Mouse (Mus musculus) granulocyte monocyte progenitor cell, adult 5-6 weeks (primary cell): ENCODE data around the gene Grid1. TPM values are rescaled to one million over a fixed set of nuclear protein-coding genes. Genes with fewer than 3 reads are reported as not detected.

Experiments used
- ATAC-seq: replicated peaks from 2 replicates; pipeline ENCODE4 v1.8.0; 2016; ENCODE audit warnings: mild to moderate bottlenecking, moderate TSS enrichment, inconsistent platforms; ENCODE audit not compliant: poor library complexity, severe bottlenecking
- total RNA-seq, 2 experiments: library from RNA; stranded (forward) in 1 of 2; stranded (reverse) in 1 of 2; fragments of 200-712, 200-1000 nt in 1 of 2; fragments of >200 nt in 1 of 2; fragmentation: Nextera tagmentation in 1 of 2; gene quantifications; 2 replicates each; pipeline ENCODE4 v1.2.3; 2014 to 2017

Grid1 gene
- total RNA-seq, 2 experiments from 2014 or later: not detected

GRCm38 (mm10) chr14:35096085-35096484 lies 276.2 kb downstream of the Grid1 start:
- no peak for ATAC-seq

GRCm38 (mm10) chr14:35097166-35097565 lies 277.3 kb downstream of the Grid1 start:
- ATAC-seq: no peak

GRCm38 (mm10) chr14:35103639-35104210 lies 283.8 kb downstream of the Grid1 start:
- no peak for ATAC-seq

GRCm38 (mm10) chr14:35107596-35107995 lies 287.7 kb downstream of the Grid1 start:
- ATAC-seq: no peak

- ATAC-seq: no peak
Measured at GRCm38 (mm10) chr14:35110928-35111327, 291.0 kb downstream of the Grid1 start.

- ATAC-seq: no peak
Measured at GRCm38 (mm10) chr14:35112327-35113275, 292.7 kb downstream of the Grid1 start.

- no peak for ATAC-seq
Measured at GRCm38 (mm10) chr14:35113276-35113645, 293.4 kb downstream of the Grid1 start.

- no peak for ATAC-seq
Measured at GRCm38 (mm10) chr14:35115913-35116312, 296.0 kb downstream of the Grid1 start.

GRCm38 (mm10) chr14:35120089-35120488 lies 300.2 kb downstream of the Grid1 start:
- no peak for ATAC-seq

GRCm38 (mm10) chr14:35120905-35121304 lies 301.0 kb downstream of the Grid1 start:
- ATAC-seq: no peak

GRCm38 (mm10) chr14:35122111-35122510 lies 302.2 kb downstream of the Grid1 start:
- ATAC-seq: no peak

GRCm38 (mm10) chr14:35123260-35123875 lies 303.5 kb downstream of the Grid1 start:
- ATAC-seq: no peak

- ATAC-seq: no peak
Measured at GRCm38 (mm10) chr14:35127616-35128015, 307.7 kb downstream of the Grid1 start.

GRCm38 (mm10) chr14:35135056-35135455 lies 315.1 kb downstream of the Grid1 start:
- no peak for ATAC-seq

GRCm38 (mm10) chr14:35138069-35138468 lies 318.2 kb downstream of the Grid1 start:
- no peak for ATAC-seq

GRCm38 (mm10) chr14:35139824-35140223 lies 319.9 kb downstream of the Grid1 start:
- no peak for ATAC-seq

GRCm38 (mm10) chr14:35152450-35152849 lies 332.5 kb downstream of the Grid1 start:
- no peak for ATAC-seq

GRCm38 (mm10) chr14:35153701-35154277 lies 333.9 kb downstream of the Grid1 start:
- ATAC-seq: no peak

GRCm38 (mm10) chr14:35154364-35154763 lies 334.5 kb downstream of the Grid1 start:
- ATAC-seq: no peak

- no peak for ATAC-seq
Measured at GRCm38 (mm10) chr14:35157069-35157655, 337.3 kb downstream of the Grid1 start.

- ATAC-seq: no peak
Measured at GRCm38 (mm10) chr14:35159296-35159695, 339.4 kb downstream of the Grid1 start.
